Mouse (Mus musculus) cerebellum, postnatal 25 days (tissue): ENCODE measurements around the gene Notch4.
A peak's percentile ranks its signal among the peaks of the same experiment; 100 is the strongest.
"Not testable (repeated sequence)": the region's sequence is repeated elsewhere in the genome, so short reads cannot be mapped to it uniquely, and the experiment has no call there.

ENCODE experiments used
- DNase-seq, 2 experiments: peaks; one replicate each; pipeline ENCODE4 v3.0.0; 2021; ENCODE audit warnings: mixed read lengths in 2 of 2

The Notch4 gene

GRCm38 (mm10) chr17:34564003-34564421, at the start of gene Notch4:
Gene Notch4, plus strand, starts transcription at chr17:34564268.
- DNase-seq = no peak

- no peak for DNase-seq
These were observed 47.6 kb upstream of the Notch4 start for GRCm38 (mm10) chr17:34516514-34516913.

DNA sequence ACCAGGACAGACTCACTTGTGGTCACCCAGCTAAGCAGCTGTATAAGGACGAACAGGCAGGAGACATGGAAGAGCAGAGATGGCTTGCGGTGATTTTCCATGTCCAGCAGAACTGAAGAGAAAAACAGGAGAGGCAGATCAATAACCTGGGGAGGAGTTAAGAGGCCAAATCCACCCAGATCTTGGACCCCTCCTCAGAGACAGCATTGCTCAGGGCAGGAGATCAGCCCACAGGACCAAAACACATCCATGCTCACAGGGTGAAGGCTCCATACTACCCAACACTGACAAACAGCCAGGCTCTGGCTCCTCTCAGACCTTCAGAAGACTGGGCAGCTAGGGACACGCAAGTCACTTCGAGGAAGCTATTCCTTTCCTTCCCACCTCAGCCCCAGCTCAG, 46.8 kb upstream of the Notch4 start, which contains the start of gene Btnl6:
Btnl6 (minus strand) TSS at position 101 of the 400 bp plus-strand sequence.
- DNase-seq = no peak

DNA sequence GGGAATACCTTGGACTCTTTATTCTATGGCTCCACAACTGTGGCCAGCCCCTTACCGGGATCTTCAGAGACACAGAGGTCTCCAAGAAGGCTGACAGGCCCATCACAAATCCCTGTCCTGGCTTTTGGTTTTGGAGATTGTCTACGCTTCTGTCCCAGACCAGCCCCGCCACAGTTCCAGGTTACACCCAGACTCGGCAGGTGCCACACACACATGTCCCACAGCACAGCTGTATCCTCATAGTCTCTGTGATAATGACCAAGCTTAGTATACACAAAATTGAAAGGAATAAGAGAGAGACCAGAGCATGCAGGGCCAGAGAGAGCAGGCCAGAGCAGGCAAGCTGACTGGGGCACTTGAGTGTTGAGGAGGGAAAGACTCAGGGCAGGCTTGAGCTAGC, 46.3 kb upstream of the Notch4 start:
- no peak for DNase-seq

DNA sequence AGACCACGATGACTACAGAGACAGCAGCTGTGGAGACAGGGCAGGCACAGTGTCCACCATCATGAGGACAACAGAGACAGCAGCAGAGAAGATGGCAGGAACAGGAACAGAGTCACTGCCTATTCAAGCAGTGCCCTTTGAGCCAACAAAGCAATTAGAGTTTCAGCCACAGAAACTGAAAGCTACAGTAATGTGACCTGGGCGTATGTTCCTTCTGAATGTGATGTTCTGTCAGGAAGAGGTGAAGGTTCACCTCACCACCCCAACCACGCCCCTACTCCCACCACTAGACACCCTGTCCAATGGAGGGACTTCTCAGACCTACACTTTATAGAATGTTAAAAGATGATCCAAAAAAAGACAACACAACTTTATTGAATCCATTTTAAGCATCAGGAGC, 45.5 kb upstream of the Notch4 start:
- not testable (repeated sequence) for DNase-seq

DNA sequence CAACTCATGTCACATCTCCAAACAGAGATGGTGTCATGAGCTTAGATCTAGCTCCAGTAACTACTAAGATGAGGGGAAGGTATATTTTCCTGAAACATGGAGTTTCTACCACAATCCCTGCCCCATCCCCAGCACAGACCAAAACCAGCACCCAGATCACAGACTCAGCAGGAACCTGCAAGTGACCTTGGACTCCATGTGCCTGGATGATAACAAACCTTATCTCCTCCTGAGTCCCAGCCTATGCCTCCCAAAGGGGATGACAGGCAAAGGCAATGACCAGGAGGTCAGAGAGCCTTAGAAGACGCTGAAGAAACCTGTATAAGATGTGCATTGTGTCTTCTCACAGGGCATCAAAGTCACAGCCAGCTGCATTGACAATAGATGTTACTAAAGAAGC, 45.1 kb upstream of the Notch4 start:
- no peak for DNase-seq

DNA sequence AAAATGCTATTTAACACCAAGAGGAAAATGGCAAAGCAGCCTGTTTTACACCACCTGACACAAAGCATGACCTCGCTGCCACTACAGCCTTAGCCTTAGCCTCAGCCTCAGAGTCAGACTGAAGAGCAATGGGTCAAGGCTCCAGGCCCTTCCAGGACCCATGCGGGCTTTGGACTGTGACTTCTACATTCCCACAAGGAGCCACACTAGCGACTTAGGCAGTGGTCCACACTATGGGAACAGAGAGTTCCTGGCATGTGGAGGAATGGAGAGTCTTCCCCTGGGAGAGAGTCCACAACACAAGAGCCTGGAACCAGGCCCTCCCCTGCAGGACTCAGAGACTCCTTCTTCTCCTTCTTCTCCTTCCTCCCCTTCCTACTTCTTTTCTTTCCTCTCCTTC, 31.4 kb upstream of the Notch4 start:
- DNase-seq = no peak

DNA sequence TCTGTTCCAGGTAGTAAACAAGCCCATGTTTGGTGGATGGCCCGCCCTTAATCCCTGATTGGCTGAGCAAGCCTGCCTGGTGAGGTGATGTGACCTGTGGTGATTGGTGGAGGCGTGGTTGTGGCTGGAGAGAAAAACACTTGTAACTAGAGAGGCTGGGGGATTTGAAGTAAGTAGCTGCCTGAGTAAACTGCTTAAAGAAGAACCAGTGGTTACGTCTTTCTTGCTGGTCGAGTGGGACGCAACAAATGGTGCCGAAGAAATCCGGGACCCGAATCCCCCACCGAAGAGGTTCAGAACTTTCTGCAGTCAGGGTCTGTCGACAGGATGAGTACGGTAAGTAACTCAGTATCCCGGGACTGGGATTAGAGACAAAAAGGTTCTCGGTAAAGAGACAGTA, 20.5 kb upstream of the Notch4 start:
- not testable (repeated sequence) for DNase-seq

DNA sequence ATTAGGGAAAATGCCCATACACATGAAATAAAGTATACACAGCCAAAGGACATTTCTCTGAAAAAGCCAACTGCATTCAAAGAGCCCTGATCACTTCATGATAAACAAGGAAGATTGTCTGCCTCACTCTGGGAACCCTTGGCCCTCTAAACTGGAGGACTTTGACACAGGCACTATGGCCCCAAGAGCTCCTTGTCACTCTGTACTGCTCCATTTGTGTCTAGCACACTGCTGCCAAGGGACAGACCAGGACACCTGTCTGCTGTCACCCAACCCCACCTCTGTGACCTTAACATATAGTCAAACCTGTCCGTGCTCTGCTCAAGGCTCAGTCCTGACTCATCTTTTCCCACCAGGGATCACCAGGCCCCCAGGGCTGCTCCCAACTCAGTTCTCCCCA, 17.3 kb upstream of the Notch4 start:
- no peak for DNase-seq

DNA sequence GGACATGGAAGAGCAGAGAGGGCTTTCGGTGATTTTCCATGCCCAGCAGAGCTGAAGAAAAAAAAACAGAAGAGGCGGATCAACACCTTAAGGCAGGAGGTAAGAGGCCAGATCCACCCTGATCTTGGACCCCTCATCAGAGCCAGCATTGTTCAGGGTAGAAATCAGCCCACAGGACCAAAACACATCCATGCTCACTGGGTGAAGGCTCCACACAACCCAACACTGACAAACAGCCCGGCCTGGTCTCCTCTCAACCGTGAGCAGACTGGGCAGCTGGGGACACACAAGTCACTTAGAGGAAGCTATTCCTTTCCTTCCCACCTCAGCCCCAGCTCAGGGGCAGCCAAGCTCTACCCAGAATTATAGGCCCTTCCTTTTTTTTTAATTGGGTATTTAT, 16.5 kb upstream of the Notch4 start:
- DNase-seq = no peak

GRCm38 (mm10) chr17:34549156-34549555, 14.9 kb upstream of the Notch4 start:
- no peak for DNase-seq

DNA sequence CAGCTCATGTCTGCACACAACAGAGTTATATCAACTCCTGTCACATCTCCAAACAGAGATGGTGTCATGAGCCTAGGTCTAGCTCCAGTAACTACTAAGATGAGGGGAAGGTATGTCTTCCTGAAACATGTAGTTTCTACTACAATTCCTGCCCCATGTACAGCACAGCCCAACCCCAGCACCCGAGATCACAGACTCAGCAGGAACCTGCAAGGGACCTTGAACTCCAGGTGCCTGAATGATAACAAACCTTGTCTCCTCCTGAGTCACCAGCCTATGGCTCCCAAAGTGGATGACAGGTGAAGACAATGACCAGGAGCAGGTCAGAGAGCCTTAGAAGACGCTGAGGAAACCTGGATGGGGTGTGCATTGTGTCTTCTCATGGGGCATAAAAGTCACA, 14.2 kb upstream of the Notch4 start:
- DNase-seq = no peak

DNA sequence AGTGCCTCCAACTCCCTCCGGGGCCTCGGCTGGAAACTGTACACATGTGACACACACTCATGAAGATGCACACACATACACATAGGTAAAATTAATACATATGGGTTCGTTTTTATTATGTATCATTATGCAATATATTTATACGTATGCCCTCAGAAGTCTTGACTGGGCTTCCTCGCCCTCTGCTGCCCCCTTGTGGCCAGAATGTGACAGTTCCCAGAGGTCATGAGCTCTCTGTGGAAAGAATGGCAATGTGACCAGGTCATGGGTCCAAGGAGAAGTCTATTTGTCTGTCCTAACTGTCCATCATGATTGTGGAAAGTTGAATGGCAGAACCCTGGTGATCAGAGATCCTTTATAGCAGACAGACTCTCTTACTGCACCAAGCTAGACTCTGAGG, 8.6 kb upstream of the Notch4 start:
- DNase-seq = peak; percentile 75 to 87

DNA sequence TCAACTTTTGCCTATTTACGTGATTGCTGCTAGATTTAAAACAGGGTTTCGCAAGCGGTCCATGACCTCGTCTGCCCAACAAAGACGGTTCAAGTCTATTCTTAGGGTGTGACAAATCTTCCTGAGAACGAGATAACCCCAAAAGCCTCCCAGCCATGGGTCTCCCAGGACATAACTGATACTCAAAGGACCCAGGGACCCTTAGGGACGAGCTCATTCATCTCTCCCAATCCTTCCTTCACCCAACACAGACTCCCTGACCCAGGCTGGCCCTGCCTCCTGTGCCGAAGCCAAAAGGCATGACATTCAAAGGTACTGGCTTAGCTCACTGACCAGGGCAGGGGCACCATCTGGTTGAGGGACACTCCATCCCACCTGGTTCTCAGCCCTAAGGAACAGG, 7.7 kb upstream of the Notch4 start:
- no peak for DNase-seq

- no peak for DNase-seq
These were observed 6.7 kb upstream of the Notch4 start for GRCm38 (mm10) chr17:34557411-34557810.

DNA sequence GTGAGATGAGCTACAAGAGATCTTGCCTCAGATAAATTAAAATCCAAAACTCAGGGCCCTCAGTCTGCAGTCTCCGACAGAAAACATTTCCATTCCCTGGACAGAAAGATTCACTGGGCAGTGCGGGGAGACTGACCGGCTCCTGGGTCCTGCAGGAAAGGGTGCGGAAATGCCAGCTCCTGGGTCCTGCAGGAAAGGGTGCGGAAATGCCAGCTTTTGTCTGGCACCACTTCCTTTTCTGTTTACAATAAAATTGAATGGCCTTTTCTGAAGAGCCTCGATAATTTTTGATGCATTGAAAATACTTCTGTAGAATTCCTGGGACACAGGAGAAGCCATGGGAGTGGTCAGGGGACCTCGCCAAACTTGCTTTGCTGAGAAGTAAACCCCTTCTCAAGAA, 5.0 kb upstream of the Notch4 start:
- no peak for DNase-seq

DNA sequence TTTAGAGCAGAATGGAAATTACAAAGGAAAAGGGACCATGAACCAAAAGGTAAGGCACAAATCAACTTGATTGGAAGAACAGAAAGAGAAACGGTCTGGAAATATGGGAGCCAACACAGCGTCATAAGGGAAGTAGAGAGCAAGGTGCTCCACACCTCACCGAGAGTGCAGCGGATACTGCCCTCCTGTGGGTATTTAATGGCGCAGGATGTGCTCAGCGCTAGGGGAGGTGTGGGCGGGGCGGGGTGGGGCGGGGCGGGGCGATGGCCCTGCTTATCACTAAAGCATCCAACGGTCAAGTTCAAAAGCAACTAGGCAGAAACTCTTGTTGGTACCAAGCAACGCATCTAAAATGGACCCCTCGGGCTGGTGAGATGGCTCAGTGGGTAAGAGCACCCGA, 4.2 kb upstream of the Notch4 start:
- no peak for DNase-seq

- no peak for DNase-seq
These were observed 3.6 kb upstream of the Notch4 start for GRCm38 (mm10) chr17:34560438-34560837.

GRCm38 (mm10) chr17:34561200-34561599, 2.9 kb upstream of the Notch4 start:
- no peak for DNase-seq

DNA sequence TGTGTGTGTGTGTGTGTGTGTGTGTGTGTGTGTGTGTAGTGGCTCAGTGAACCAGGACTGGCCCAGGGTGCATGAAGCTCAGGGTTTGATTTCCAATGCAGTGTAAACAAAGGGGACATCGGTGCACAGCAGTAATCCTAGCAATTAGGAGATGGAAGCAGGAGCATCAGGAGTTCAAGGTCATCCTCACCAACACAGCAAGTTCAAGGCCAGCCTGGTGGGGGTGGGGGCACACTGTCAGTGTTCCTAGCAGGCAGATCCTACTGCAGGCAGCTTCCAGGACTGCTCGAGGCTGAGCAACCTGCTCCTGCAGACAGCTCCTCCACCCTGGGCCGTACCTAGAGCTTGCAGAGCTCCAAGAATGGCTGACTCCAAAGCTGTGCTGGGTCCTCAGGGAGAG, 1.5 kb upstream of the Notch4 start:
- DNase-seq = no peak

- DNase-seq = no peak
These were observed 714 bp upstream of the Notch4 start for GRCm38 (mm10) chr17:34563354-34563753.

DNA sequence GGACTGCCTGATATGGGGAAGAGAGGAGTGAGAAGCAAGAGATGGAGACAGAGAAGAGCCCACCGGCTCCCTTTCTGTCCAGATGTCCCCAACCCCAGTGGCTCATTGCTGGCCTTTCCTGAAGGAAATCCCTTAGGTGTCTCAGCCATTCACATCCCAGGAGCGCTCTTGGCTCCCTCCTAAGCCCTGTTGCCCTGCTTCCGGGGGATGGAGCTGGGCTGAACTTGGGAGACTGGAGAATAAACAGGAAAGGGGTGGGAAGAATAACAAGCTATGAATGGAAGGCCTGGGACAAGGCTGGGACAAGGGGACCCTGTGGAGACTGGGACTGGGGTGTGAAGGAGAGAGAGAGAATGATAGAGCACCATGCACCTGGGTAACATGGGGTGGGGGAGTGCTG, 728 bp downstream of the Notch4 start:
- DNase-seq = no peak

GRCm38 (mm10) chr17:34567311-34567710, 3.2 kb downstream of the Notch4 start:
- no peak for DNase-seq

DNA sequence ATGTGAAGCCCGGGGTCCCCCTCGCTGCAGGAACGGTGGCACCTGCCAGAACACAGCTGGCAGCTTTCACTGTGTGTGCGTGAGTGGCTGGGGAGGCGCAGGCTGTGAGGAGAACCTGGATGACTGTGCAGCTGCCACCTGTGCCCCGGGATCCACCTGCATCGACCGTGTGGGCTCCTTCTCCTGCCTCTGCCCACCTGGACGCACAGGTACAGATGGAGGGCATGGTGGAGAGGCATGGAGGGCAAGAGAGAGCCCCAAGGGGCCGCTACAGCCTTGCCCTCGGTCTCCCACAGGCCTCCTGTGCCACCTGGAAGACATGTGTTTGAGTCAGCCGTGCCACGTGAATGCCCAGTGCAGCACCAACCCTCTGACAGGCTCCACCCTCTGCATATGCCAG, 4.4 kb downstream of the Notch4 start:
- no peak for DNase-seq

DNA sequence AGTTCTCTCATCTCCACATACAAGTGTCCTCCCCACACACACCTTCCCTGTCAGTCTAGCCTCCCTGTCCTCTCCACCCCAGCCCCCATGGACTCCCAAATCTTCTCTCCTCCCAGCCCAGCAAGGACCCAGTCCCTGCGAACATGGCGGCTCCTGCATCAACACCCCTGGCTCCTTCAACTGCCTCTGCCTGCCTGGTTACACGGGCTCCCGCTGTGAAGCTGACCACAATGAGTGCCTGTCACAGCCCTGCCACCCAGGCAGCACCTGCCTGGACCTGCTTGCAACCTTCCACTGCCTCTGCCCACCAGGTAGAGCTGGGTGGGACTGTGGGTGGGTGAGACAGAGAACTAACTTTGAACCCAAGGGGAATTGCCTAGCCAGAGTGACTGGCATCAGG, 5.9 kb downstream of the Notch4 start:
- DNase-seq = no peak

- no peak for DNase-seq
These were observed 7.8 kb downstream of the Notch4 start for GRCm38 (mm10) chr17:34571875-34572274.
